Mouse (Mus musculus) intestine, postnatal 0 days (tissue): ENCODE measurements around the gene Gars. TPM values are rescaled to one million over a fixed set of nuclear protein-coding genes. Genes with fewer than 3 reads are reported as not detected.

Source experiments
- ATAC-seq: fragments of 200-750 bp; cut with Nextera tagmentation; 2 replicates; pipeline ENCODE4 v1.8.0; 2017; ENCODE audit warnings: mild to moderate bottlenecking, moderate TSS enrichment, moderate library complexity
- H3K27ac ChIP-seq: fragments of 300-500 bp; sonication (generic); 2 replicates; pipeline ENCODE4 v1.5.1; 2014; ENCODE audit warnings: mild to moderate bottlenecking, low read depth, low read length, moderate library complexity
- H3K27me3 ChIP-seq: fragments of 300-500 bp; sonication (generic); replicated peaks from 2 replicates; pipeline ENCODE4 v1.6.1; 2014; ENCODE audit warnings: low read length, mixed read lengths; ENCODE audit not compliant: control insufficient read depth, insufficient read depth
- H3K36me3 ChIP-seq: fragments of 300-500 bp; sonication (generic); 2 replicates; pipeline ENCODE4 v1.6.1; 2014; ENCODE audit warnings: mild to moderate bottlenecking, moderate library complexity; ENCODE audit not compliant: control insufficient read depth, insufficient read depth
- H3K4me1 ChIP-seq: fragments of 300-500 bp; sonication (generic); replicated peaks from 2 replicates; pipeline ENCODE4 v1.6.1; 2014; ENCODE audit warnings: antibody characterized with exemption, low read length, mixed read lengths; ENCODE audit not compliant: control insufficient read depth, insufficient read depth
- H3K4me2 ChIP-seq: fragments of 300-500 bp; sonication (generic); replicated peaks from 2 replicates; pipeline ENCODE4 v1.6.1; 2014; ENCODE audit warnings: low read depth, mild to moderate bottlenecking, moderate library complexity
- H3K4me3 ChIP-seq: fragments of 300-500 bp; sonication (generic); 2 replicates; pipeline ENCODE4 v1.5.1; 2014; ENCODE audit warnings: low read depth, low read length
- H3K9ac ChIP-seq: fragments of 300-500 bp; sonication (generic); 2 replicates; pipeline ENCODE4 v1.6.1; 2014; ENCODE audit warnings: mild to moderate bottlenecking, low read depth, low read length
- H3K9me3 ChIP-seq: fragments of 300-500 bp; sonication (generic); 2 replicates; pipeline ENCODE4 v1.6.1; 2016; ENCODE audit warnings: mixed run types; ENCODE audit not compliant: control insufficient read depth
- CTCF ChIP-seq: sonication (generic); IDR thresholded peaks from 2 replicates; pipeline ENCODE4 v1.5.1; 2016; ENCODE audit warnings: low read depth, mild to moderate bottlenecking, control low read depth, antibody characterized with exemption, moderate library complexity
- WGBS: fragments of 180-500 bp; shearing (Covaris S2); extraction: QIAGEN DNeasy Blood & Tissue Kit; methylation state at CpG from one replicate; pipeline ENCODE4 v1.1.7; 2014; 5-methylcytosine and 5-hydroxymethylcytosine counted together
- polyA plus RNA-seq: library from polyadenylated mRNA; unstranded; fragments of >200 nt; fragmentation: Nextera tagmentation; extraction: Ambion mirVana; gene quantifications from 2 replicates; pipeline ENCODE4 v1.2.1, GENCODE M21; 2015

Gars gene
- polyA plus RNA-seq, 1 experiment from 2014 or later = 67.7 TPM

DNA sequence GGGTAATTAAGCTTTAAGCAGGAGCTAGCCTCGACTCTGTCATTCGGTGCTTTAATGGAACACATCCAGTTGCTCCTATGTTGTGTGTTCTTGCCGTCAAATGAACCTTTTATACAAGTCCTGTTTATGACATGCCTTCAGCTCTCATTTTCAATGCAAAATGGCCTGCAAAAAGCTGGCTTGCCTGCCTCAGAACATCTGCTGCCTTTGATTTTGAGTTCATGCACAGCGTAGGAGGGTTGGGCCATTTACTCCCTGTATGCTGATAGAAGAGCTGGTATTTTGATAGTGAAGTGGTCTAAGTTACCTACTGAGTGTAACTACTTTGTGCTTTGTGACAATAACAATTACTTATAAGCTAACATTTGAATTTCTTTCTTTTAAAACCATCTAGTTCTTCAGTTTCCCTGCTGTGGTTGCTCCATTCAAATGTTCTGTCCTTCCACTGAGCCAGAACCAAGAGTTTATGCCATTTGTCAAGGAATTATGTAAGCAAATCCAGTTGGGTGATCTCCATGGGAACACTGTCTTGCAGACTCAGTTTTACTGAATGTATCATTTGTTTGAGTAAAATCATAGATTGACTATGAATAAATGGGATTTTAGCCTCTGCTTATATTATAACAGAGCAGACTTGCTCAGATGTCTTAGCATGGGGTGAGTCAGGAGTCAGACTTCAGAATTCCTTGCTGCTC, 38.9 kb downstream of the Gars start:
- TF ChIP-seq CTCF = no peak
- no peak overlapping the region for H3K27ac ChIP-seq
- no peaks in the 10 kb centered on the region for H3K9me3 ChIP-seq
- no peak overlapping the region for H3K9ac ChIP-seq
- WGBS = 79% methylated on average over 4 of the region's 4 CpGs
- no peaks in the 10 kb centered on the region for H3K4me1 ChIP-seq
- ATAC-seq = no peak
- H3K4me3 ChIP-seq = no peak overlapping the region
- H3K36me3 ChIP-seq = peaks cover 72% of the 10 kb centered on the region
- no peaks in the 10 kb centered on the region for H3K27me3 ChIP-seq
- no peak overlapping the region for H3K4me2 ChIP-seq

DNA sequence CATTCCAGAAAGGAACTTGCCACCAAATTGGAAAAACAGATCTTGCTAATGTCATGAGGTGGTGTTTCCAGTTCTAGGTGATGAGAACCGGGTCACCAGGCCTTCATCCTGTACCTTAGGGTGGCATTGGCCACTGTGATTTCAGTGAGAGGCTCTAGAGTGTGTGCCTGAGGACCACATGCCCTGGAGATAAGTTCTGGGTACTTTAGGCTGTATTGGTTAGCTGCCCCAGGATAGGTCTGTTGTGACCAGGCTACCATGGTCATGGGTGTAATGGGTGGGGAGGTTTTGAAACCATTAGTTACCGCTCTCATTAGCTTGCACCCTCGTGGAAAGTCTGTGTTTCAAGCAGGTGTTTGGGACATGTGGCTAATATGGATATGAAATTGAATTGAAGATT, 43.6 kb downstream of the Gars start:
- no peak for ATAC-seq
- no peak overlapping the region for H3K4me3 ChIP-seq
- no peaks in the 10 kb centered on the region for H3K9me3 ChIP-seq
- peaks cover 41% of the 10 kb centered on the region for H3K36me3 ChIP-seq
- no peaks in the 10 kb centered on the region for H3K4me1 ChIP-seq
- TF ChIP-seq CTCF = no peak
- H3K27ac ChIP-seq = no peak overlapping the region
- H3K9ac ChIP-seq = no peak overlapping the region
- WGBS = 91% methylated on average over 3 of the region's 3 CpGs
- H3K4me2 ChIP-seq = no peak overlapping the region
- H3K27me3 ChIP-seq = no peaks in the 10 kb centered on the region

DNA sequence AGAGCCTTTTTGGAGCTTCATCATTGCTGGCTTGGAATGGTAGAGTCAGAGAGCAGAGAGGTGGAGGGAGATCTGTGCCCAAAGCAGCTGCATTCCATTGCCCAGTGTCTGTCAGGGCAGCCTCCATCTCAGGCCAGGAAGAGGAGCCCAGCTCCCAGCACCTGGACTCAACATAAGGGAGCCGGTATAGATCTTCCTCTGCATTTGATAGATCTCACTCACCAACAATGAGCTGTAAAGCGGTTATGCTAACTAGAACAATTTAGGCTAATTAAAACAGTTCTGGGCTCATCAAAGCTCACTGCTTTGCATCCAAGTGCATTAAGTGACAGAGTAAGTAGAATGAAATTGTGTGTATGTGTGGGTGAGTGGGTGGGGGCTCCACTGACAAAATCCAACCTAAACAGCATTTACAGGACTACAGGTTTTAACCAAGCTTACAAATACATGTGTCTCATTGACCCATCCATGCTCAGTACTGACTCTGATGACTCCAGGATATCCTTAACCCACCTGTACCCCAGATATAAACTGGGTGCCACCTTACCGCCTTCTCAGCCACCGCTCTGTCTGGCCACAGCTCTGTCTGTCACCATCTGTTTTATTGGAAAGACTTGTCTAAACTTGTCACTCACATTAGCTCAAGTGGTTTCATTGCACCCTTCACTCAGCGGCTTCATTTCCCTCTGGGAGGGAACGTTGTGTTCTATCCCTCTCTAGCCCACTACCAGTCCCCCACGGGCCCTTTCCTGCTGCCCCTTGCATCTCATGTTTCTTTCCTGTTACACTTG, 44.6 kb downstream of the Gars start:
- H3K9ac ChIP-seq = no peak overlapping the region
- TF ChIP-seq CTCF = no peak
- H3K36me3 ChIP-seq = peaks cover 30% of the 10 kb centered on the region
- no peak for ATAC-seq
- H3K4me2 ChIP-seq = no peak overlapping the region
- H3K27ac ChIP-seq = no peak overlapping the region
- H3K4me1 ChIP-seq = no peaks in the 10 kb centered on the region
- no peaks in the 10 kb centered on the region for H3K27me3 ChIP-seq
- no peaks in the 10 kb centered on the region for H3K9me3 ChIP-seq
- 76% methylated on average over 7 of the region's 7 CpGs for WGBS
- no peak overlapping the region for H3K4me3 ChIP-seq

DNA sequence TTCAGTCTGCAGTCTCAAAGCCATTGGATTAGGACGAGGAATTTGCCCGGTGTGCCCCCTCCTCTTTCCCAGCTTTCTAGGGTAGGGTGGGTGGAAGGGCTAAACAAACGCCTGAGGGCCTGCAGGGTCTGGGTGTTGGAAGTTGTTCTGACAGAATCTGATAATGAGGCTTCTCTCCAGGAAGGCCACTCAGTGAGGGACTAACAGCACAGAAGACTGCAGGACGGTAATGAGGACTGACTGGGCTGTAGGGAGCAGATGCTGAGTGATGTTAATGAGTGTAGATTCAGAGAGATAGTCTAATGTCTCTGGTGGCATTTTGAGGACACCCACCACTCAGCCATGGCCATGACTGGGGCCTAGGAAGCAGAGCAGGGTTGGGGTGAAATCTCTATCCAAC, 49.5 kb downstream of the Gars start:
- Histone ChIP-seq H3K9ac (no peak overlapping the region), H3K27ac (no peak overlapping the region), H3K4me1 (no peaks in the 10 kb centered on the region), H3K4me3 (no peak overlapping the region), H3K4me2 (no peak overlapping the region), H3K27me3 (no peaks in the 10 kb centered on the region), H3K9me3 (no peaks in the 10 kb centered on the region), H3K36me3 (no peaks in the 10 kb centered on the region)
- no peak for ATAC-seq
- 44% methylated on average over 4 of the region's 4 CpGs for WGBS
- TF ChIP-seq CTCF = no peak

DNA sequence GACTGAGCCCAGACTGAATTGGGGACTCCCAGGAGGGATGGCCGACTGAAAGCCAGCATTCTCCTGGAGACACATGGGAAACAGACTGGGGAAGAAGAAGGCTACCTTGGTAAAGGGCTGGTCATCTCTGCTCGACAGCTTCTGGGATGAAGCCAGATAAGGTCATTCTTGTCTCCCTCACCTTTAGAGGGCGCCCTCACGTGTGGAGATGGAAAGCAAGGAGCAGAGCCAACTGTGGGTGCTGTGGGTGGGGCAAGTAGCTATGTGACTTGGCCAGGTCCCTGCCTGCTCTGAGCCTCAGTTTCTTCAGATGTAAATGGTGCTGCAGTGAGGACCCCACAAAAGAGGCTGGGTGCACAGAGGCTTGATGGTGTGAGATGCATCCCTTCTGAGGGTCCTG, 52.8 kb downstream of the Gars start:
- Histone ChIP-seq H3K36me3 (no peaks in the 10 kb centered on the region), H3K9ac (no peak overlapping the region), H3K4me2 (no peak overlapping the region), H3K4me1 (no peaks in the 10 kb centered on the region), H3K9me3 (no peaks in the 10 kb centered on the region), H3K27ac (no peak overlapping the region), H3K4me3 (no peak overlapping the region), H3K27me3 (no peaks in the 10 kb centered on the region)
- WGBS = 38% methylated on average over 4 of the region's 4 CpGs
- ATAC-seq = no peak
- TF ChIP-seq CTCF = peak; percentile 45

DNA sequence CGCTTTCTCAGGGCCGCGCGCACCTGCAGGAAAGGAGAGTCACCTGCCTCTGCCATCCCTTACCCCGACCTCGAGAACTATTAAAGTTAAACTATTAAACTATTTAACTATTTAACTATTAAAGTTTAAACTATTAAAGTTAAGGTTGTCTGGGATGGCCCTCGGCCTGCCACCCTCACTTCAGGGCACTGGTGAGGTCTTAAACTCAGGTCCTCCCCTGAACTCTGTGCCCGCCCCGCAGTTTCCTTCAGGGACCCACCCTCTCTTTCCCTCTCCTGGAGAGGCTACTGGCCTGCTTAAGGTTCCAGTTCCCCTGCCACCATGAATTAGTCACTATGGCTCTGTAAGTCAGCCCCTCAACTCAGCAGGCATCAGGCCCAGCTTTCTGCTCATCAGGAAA, 53.6 kb downstream of the Gars start:
- H3K27me3 ChIP-seq = no peaks in the 10 kb centered on the region
- no peak for TF ChIP-seq CTCF
- 93% methylated on average over 9 of the region's 9 CpGs for WGBS

More for the DNA sequence above, 53.6 kb downstream of the Gars start:
- Histone ChIP-seq H3K4me1 (no peaks in the 10 kb centered on the region), H3K4me3 (no peak overlapping the region), H3K27ac (no peak overlapping the region), H3K9me3 (no peaks in the 10 kb centered on the region), H3K4me2 (no peak overlapping the region), H3K36me3 (no peaks in the 10 kb centered on the region), H3K9ac (no peak overlapping the region)
- ATAC-seq = no peak
